ENCODE assay signal across 12 mouse cellular contexts in genomic region chr7:132679117-132679516, GRCm38 (mm10).
DNase-seq lines count a peak whose midpoint lies in the region; ATAC-seq lines count a peak whose summit lies in the region.
"Had no signal": no experiment of that assay in that cellular context is flagged by ENCODE, and none has a peak within 500 bp of the region (broad histone marks: within the 10 kb centered on the region; RNA-seq: fewer than 3 reads in every experiment).

No protein-coding gene starts in this region.

- intact Hi-C loops in heart, postnatal 25 days (cut with DNase I), result no loop called here
- intact Hi-C loops in gastrocnemius, postnatal 36 days (cut with DNase I), result no loop called here

- peak; percentile 89 for DNase-seq in heart, adult 11 months
- no peak for DNase-seq in heart, postnatal 25 days (ENCODE audit: low spot score)
- peak; percentile 29 for DNase-seq in MN1 (ENCODE audit: low spot score)
- peak; percentile 91 to 94 for DNase-seq in cerebellum, adult 18-20 months
- DNase-seq in adrenal gland, adult (ENCODE audit: inconsistent age in 2 of 2, low spot score in 1 of 2), result no peak
- DNase-seq in gastrocnemius, postnatal 36 days, result no peak
- DNase-seq: adrenal gland, postnatal 10 days; B cell, adult 2 months; heart, adult 18-20 months; kidney, postnatal 25 days had no signal

- 0 out of 2 replicates have a peak, but pooled peaks have one; percentile 23 for ATAC-seq in common myeloid progenitor, adult 5-6 weeks (replicated peaks; ENCODE audit: low read depth, poor library complexity, severe bottlenecking)
- ATAC-seq: intestine, postnatal 0 days had no signal

Comparison
In these comparisons a context has a peak if more than half of its experiments do, and no peak if none do; other contexts are left out.
1. DNase-seq: peak in heart, adult 11 months (single experiment), MN1 (single experiment) and cerebellum, adult 18-20 months (2 of 2); none in heart, postnatal 25 days (single experiment), adrenal gland, adult (0 of 2) and gastrocnemius, postnatal 36 days (0 of 2).